Mouse (Mus musculus) heart, adult 2 months (tissue): ENCODE measurements around the gene Crim1. TPM values are rescaled to one million over a fixed set of nuclear protein-coding genes. Genes with fewer than 3 reads are reported as not detected.
A peak's percentile ranks its signal among the peaks of the same experiment; 100 is the strongest.

Experiments used
- DNase-seq, 2 experiments: peaks; one replicate each; pipeline ENCODE4 v3.0.0; 2021
- H3K27ac ChIP-seq: fragments of 200-600 bp; 2 replicates; pipeline ENCODE4 v1.8.1; 2022
- H3K27me3 ChIP-seq: fragments of 200-500 bp; 2 replicates; pipeline ENCODE4 v1.6.1; 2012; ENCODE audit warnings: mild to moderate bottlenecking, low read length, inconsistent platforms, mixed read lengths; ENCODE audit not compliant: control insufficient read depth, insufficient read depth
- H3K36me3 ChIP-seq: fragments of 200-500 bp; 2 replicates; pipeline ENCODE4 v1.6.1; 2012; ENCODE audit warnings: low read length, inconsistent platforms; ENCODE audit not compliant: control insufficient read depth, insufficient read depth
- H3K4me1 ChIP-seq: fragments of 200-500 bp; 2 replicates; pipeline ENCODE4 v1.6.1; 2011; ENCODE audit warnings: low read length; ENCODE audit not compliant: control insufficient read depth, insufficient read depth
- H3K4me3 ChIP-seq: fragments of 200-600 bp; 2 replicates; pipeline ENCODE4 v1.8.1; 2022
- H3K79me2 ChIP-seq: fragments of 200-500 bp; replicated peaks from 2 replicates; pipeline ENCODE4 v1.6.1; 2012; ENCODE audit warnings: mild to moderate bottlenecking, inconsistent platforms, low read length, moderate library complexity, mixed read lengths; ENCODE audit not compliant: control insufficient read depth, insufficient read depth
- H3K9ac ChIP-seq: fragments of 200-500 bp; 2 replicates; pipeline ENCODE4 v1.6.1; 2012; ENCODE audit warnings: low read depth, mild to moderate bottlenecking, control low read depth, inconsistent platforms, low read length, mixed read lengths
- CTCF ChIP-seq: fragments of 200-600 bp; IDR thresholded peaks from 2 replicates; pipeline ENCODE4 v1.8.1; 2022; ENCODE audit warnings: antibody characterized with exemption, mild to moderate bottlenecking, moderate library complexity
- EP300 ChIP-seq: fragments of 200-500 bp; IDR thresholded peaks from 2 replicates; pipeline ENCODE4 v1.6.1; 2011; ENCODE audit warnings: low read depth, low read length, control low read depth; ENCODE audit not compliant: insufficient read depth
- POLR2A ChIP-seq: fragments of 200-500 bp; IDR thresholded peaks from 2 replicates; pipeline ENCODE4 v1.6.1; 2011; ENCODE audit warnings: mild to moderate bottlenecking, low read depth, low read length, control low read depth; ENCODE audit not compliant: insufficient read depth
- WGBS: fragments of 180-500 bp; shearing (Covaris S2); methylation state at CpG from one replicate; pipeline ENCODE4 v1.1.7; 2018; 5-methylcytosine and 5-hydroxymethylcytosine counted together
- intact Hi-C: fragments of 180-260 bp; cut with DNase I; formaldehyde crosslinking; loops from one replicate; pipeline ENCODE4 v1.15.1; 2025
- polyA plus RNA-seq: library from polyadenylated mRNA; depleted of rRNA; stranded (reverse); fragments of >200 nt; gene quantifications from 2 replicates; pipeline ENCODE4 v1.2.3, GENCODE M21; 2012
- total RNA-seq, 2 experiments: library from RNA; stranded (reverse); gene quantifications; 2 replicates each; pipeline ENCODE4 v1.2.3; 2021

Crim1 gene
- total and polyA plus RNA-seq, 3 experiments = 28.2 to 55.4 (median 50.6) TPM

GRCm38 (mm10) chr17:78351676-78352499 lies 151.8 kb downstream of the Crim1 start:
- Histone ChIP-seq H3K4me3 (no peak overlapping the region), H3K27ac (no peak overlapping the region), H3K4me1 (peaks cover 8% of the 10 kb centered on the region), H3K27me3 (no peaks in the 10 kb centered on the region), H3K79me2 (no peaks in the 10 kb centered on the region), H3K9ac (no peak overlapping the region), H3K36me3 (peaks cover 14% of the 10 kb centered on the region)
- WGBS = 50% methylated on average over 12 of the region's 12 CpGs
- intact Hi-C loops = no loop called here
- no peak for DNase-seq
- TF ChIP-seq CTCF = no peak
- no peak for TF ChIP-seq EP300
- TF ChIP-seq POLR2A = no peak

DNA sequence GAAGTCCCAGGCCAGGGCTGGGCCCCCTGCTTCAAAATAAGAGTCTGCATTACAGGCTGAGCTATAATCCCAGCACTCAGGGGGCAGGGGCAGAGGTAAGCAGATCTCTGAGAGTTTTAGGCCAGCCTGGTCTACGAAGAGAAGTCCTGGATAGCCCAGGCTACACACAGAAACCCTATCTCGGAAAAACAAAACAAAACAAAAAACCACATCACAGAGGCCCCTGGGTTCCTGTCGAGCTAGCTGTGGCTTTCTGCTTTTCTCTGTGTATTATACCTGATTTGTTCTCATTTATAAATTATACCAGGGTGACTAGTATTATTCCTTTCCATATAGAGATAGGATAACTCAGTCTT lies 152.4 kb downstream of the Crim1 start:
- Histone ChIP-seq H3K27me3 (no peaks in the 10 kb centered on the region), H3K4me1 (peaks cover 8% of the 10 kb centered on the region), H3K9ac (no peak overlapping the region), H3K4me3 (no peak overlapping the region), H3K27ac (no peak overlapping the region), H3K79me2 (no peaks in the 10 kb centered on the region), H3K36me3 (peaks cover 14% of the 10 kb centered on the region)
- intact Hi-C loops = no loop called here
- TF ChIP-seq POLR2A (no peak), CTCF (no peak)
- WGBS = 86% methylated on average over 3 of the region's 3 CpGs
- DNase-seq = peak in 1 of 2 experiments; percentile 16

DNA sequence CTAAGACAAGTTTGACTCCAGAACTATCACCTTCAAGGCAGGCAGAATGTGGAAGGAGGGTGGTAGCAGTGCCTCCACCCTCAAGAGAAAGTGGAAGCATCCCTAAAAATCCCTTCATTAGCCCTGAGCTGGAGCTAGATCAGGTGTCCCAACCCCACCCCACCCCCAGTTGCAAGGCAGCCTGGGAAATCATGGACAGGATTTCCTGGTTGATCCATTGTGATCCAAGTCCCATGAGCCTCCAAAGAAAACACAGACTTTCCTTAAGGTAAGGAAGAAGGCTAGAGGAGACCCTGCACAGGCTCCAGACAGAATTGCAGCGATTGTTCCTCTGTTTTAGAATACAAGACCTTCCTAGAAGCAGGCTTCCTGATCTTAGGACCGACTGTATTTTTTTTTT lies 154.4 kb downstream of the Crim1 start:
- intact Hi-C loops = no loop called here
- Histone ChIP-seq H3K79me2 (no peaks in the 10 kb centered on the region), H3K36me3 (peaks cover 14% of the 10 kb centered on the region), H3K4me1 (peaks cover 8% of the 10 kb centered on the region), H3K4me3 (peak overlapping the region; percentile 9; the same call in 1 of the 2 replicates), H3K27ac (peak overlapping the region; percentile 54), H3K27me3 (no peaks in the 10 kb centered on the region), H3K9ac (no peak overlapping the region)
- DNase-seq = peak in 1 of 2 experiments; percentile 33
- 44% methylated on average over 2 of the region's 2 CpGs for WGBS
- TF ChIP-seq POLR2A (no peak), EP300 (0 out of 2 replicates have a peak, but pooled peaks have one; percentile 47)

- peak overlapping the region; percentile 40 for H3K27ac ChIP-seq
Observed at GRCm38 (mm10) chr17:78354871-78355270, 154.8 kb downstream of the Crim1 start.

GRCm38 (mm10) chr17:78355611-78356010 lies 155.6 kb downstream of the Crim1 start:
- WGBS = 72% methylated on average over 8 of the region's 8 CpGs
- intact Hi-C loops = no loop called here
- Histone ChIP-seq H3K4me3 (no peak overlapping the region), H3K36me3 (peaks cover 14% of the 10 kb centered on the region), H3K27ac (no peak overlapping the region; the same call in 1 of the 2 replicates), H3K79me2 (no peaks in the 10 kb centered on the region), H3K4me1 (peaks cover 9% of the 10 kb centered on the region), H3K9ac (no peak overlapping the region), H3K27me3 (no peaks in the 10 kb centered on the region)
- peak in 1 of 2 experiments; percentile 15 for DNase-seq
- TF ChIP-seq CTCF (no peak), EP300 (no peak)

More at GRCm38 (mm10) chr17:78354871-78355270, 154.8 kb downstream of the Crim1 start:
- H3K4me1 ChIP-seq = peaks cover 9% of the 10 kb centered on the region
- no peak overlapping the region for H3K9ac ChIP-seq
- intact Hi-C loops = no loop called here
- H3K36me3 ChIP-seq = peaks cover 14% of the 10 kb centered on the region
- no peaks in the 10 kb centered on the region for H3K27me3 ChIP-seq
- peak in 1 of 2 experiments; percentile 15 for DNase-seq
- 60% methylated on average over 12 of the region's 12 CpGs for WGBS
- TF ChIP-seq POLR2A (no peak), CTCF (no peak), EP300 (no peak)
- H3K79me2 ChIP-seq = no peaks in the 10 kb centered on the region
- peak overlapping the region; percentile 9; the same call in 1 of the 2 replicates for H3K4me3 ChIP-seq

GRCm38 (mm10) chr17:78357753-78358152 lies 157.7 kb downstream of the Crim1 start:
- Histone ChIP-seq H3K4me3 (no peak overlapping the region), H3K27me3 (no peaks in the 10 kb centered on the region), H3K79me2 (no peaks in the 10 kb centered on the region), H3K36me3 (peaks cover 20% of the 10 kb centered on the region), H3K9ac (no peak overlapping the region), H3K27ac (no peak overlapping the region), H3K4me1 (peaks cover 13% of the 10 kb centered on the region)
- WGBS = 96% methylated on average over 4 of the region's 4 CpGs
- intact Hi-C loops = no loop called here
- no peak for TF ChIP-seq EP300
- TF ChIP-seq CTCF = no peak
- no peak for TF ChIP-seq POLR2A
- DNase-seq = no peak
